Mouse (Mus musculus) forebrain, embryonic 11.5 days (tissue): ENCODE measurements at regions not wholly inside any gene's neighbourhood (a gene's known extent, or its start where the extent isn't known, plus 50 kb on each side); places are given as distances from the start of the nearest gene placed in this dataset.

ENCODE experiments used
- ATAC-seq: fragments of 200-750 bp; cut with Nextera tagmentation; replicated peaks from 2 replicates; pipeline ENCODE4 v1.8.0; 2017; ENCODE audit warnings: moderate TSS enrichment; ENCODE audit not compliant: low FRiP score
- DNase-seq: peaks from one replicate; pipeline ENCODE4 v3.0.0-alpha.2; 2017; ENCODE audit warnings: low spot score
- H3K27ac ChIP-seq: fragments of 300-500 bp; sonication (generic); 2 replicates; pipeline ENCODE4 v1.5.1; 2014; ENCODE audit warnings: low read depth, low read length
- H3K27me3 ChIP-seq: fragments of 300-500 bp; sonication (generic); 2 replicates; pipeline ENCODE4 v1.6.1; 2014; ENCODE audit warnings: mild to moderate bottlenecking, low read length, mixed read lengths; ENCODE audit not compliant: control insufficient read depth, insufficient read depth
- H3K36me3 ChIP-seq: fragments of 300-500 bp; sonication (generic); 2 replicates; pipeline ENCODE4 v1.6.1; 2014; ENCODE audit warnings: mild to moderate bottlenecking, low read length, moderate library complexity, mixed read lengths; ENCODE audit not compliant: control insufficient read depth, insufficient read depth
- H3K4me1 ChIP-seq: fragments of 300-500 bp; sonication (generic); replicated peaks from 2 replicates; pipeline ENCODE4 v1.6.1; 2014; ENCODE audit warnings: low read length, mixed read lengths; ENCODE audit not compliant: control insufficient read depth, insufficient read depth
- H3K4me2 ChIP-seq: fragments of 300-500 bp; sonication (generic); 2 replicates; pipeline ENCODE4 v1.6.1; 2014; ENCODE audit warnings: low read depth, mild to moderate bottlenecking, low read length, moderate library complexity, mixed read lengths; ENCODE audit not compliant: severe bottlenecking
- H3K4me3 ChIP-seq: fragments of 300-500 bp; sonication (generic); 2 replicates; pipeline ENCODE4 v1.5.1; 2014; ENCODE audit warnings: low read depth, low read length
- H3K9ac ChIP-seq: fragments of 300-500 bp; sonication (generic); 2 replicates; pipeline ENCODE4 v1.6.1; 2014; ENCODE audit warnings: low read length
- H3K9me3 ChIP-seq: fragments of 300-500 bp; sonication (generic); 2 replicates; pipeline ENCODE4 v1.6.1; 2016; ENCODE audit warnings: low read length, mixed read lengths; ENCODE audit not compliant: control insufficient read depth
- WGBS: fragments of 180-500 bp; shearing (Covaris S2); extraction: QIAGEN DNeasy Blood & Tissue Kit; methylation state at CpG from one replicate; pipeline ENCODE4 v1.1.7; 2014; 5-methylcytosine and 5-hydroxymethylcytosine counted together

DNA sequence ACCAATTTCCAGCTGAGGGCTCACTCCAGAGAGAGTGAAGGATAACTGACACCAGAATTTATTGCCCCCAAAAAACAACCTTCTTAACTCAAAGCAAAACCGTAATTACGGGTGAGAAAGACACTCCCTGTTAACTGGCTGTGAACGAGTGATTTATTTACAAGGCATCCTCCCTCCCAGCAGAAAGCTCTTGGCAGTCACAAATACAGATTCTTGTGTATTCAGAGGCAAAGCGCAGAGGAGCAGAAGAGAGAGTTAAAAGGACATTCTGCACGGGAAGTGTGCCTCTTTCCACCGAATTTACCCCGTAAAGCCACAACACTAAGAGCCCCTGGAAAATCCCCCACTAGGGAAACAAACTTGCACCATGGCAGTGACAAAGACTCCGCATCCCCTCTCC, 312.3 kb upstream of the Jarid2 start:
- H3K27me3 ChIP-seq, result no peaks in the 10 kb centered on the region
- H3K27ac ChIP-seq, result no peak overlapping the region
- ATAC-seq, result no peak
- no peaks in the 10 kb centered on the region for H3K9me3 ChIP-seq
- H3K4me1 ChIP-seq, result peaks cover 19% of the 10 kb centered on the region; the same call in 1 of the 2 replicates
- no peak for DNase-seq
- 4% methylated on average over 8 of the region's 8 CpGs for WGBS
- H3K4me3 ChIP-seq, result no peak overlapping the region
- H3K9ac ChIP-seq, result no peak overlapping the region
- H3K4me2 ChIP-seq, result peak overlapping the region; percentile 5; the same call in 1 of the 2 replicates
- H3K36me3 ChIP-seq, result no peaks in the 10 kb centered on the region

DNA sequence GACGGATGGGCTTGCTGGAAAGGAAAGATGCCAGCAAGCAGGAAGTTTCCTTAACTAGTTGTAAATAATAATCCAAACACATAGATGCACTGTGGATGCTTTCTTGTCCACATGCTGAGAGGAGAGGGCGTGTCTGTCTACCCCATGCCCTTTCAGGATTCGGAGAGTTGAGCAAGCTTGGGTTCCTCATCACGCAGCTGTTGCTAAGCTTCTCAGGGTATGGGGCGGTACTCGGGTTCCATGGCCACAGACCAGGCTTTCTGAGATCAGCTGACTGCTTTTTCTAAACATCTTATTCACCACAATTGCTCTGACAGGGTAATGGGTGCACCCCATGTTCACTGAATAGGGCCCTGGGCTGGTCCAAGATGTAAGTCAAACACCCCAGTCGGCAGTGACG, 310.2 kb upstream of the Jarid2 start:
- Histone ChIP-seq H3K9me3 (no peaks in the 10 kb centered on the region), H3K27me3 (no peaks in the 10 kb centered on the region), H3K4me1 (peaks cover 19% of the 10 kb centered on the region; the same call in 1 of the 2 replicates), H3K4me2 (no peak overlapping the region), H3K27ac (no peak overlapping the region), H3K36me3 (no peaks in the 10 kb centered on the region), H3K4me3 (no peak overlapping the region), H3K9ac (no peak overlapping the region)
- ATAC-seq, result no peak
- no peak for DNase-seq
- 75% methylated on average over 8 of the region's 8 CpGs for WGBS

DNA sequence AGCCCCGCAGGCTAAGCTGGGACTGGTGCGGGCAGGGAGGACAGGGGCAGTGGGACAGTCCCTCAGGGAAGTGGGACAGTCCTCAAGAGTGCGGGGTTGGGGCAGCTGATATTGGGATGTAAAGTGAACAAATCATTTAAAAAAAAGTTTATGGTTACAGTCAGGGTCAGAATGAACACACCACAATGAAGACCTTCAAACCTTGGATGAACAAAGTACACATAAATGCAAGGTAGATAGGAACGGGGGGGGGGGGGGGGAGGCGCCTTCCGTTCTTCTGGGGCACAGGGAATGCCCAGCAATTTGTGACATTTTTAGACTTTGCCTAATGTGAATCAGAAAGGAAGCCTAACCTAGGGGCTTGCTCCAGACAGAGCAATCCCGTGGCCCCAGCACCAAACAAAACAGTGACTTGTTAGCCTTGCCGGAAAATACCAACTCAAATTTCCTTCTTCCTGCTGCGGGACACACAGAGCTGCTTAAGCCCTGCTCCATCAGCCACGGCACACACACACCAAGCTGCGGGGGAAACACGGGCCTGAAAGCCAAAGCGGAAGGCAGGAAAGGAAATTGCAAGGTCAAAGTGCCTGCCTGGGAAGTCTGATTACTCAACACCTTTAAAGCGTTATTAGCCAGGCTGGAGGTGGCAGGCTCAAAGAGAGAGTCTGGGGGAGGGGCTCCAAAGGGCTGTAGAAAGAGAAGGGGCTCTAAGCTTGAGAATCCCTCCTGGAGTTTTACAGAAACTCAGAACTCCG, 309.6 kb upstream of the Jarid2 start:
- Histone ChIP-seq H3K4me3 (no peak overlapping the region), H3K4me2 (peak overlapping the region; percentile 29; the same call in 1 of the 2 replicates), H3K9me3 (no peaks in the 10 kb centered on the region), H3K36me3 (no peaks in the 10 kb centered on the region), H3K27me3 (no peaks in the 10 kb centered on the region), H3K27ac (no peak overlapping the region), H3K4me1 (peaks cover 19% of the 10 kb centered on the region; the same call in 1 of the 2 replicates), H3K9ac (peak overlapping the region; percentile 23; the same call in 1 of the 2 replicates)
- WGBS, result 16% methylated on average over 14 of the region's 15 CpGs
- DNase-seq (peak; percentile 71), ATAC-seq (no peak)

DNA sequence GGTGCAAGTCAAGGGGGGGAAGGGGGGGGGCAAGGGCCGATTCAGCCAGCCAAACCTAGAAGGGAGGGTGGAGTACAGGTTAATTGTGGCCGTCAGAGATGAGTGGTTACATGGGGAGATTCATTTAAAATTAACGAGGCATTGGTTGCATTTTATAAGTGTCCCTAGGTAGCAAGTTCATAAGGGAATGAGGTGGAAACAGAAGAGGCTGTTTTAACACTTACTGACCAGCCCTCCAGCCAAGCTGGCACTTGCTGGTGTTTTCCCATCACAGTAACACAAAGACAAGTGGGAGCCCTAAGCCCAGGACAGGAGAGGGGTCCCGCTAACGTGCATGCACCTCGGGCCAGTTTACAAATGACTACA, 309.1 kb upstream of the Jarid2 start:
- Histone ChIP-seq H3K36me3 (no peaks in the 10 kb centered on the region), H3K4me2 (peak overlapping the region; percentile 29; the same call in 1 of the 2 replicates), H3K9ac (peak overlapping the region; percentile 23; the same call in 1 of the 2 replicates), H3K4me3 (no peak overlapping the region), H3K27ac (no peak overlapping the region), H3K27me3 (no peaks in the 10 kb centered on the region), H3K4me1 (peaks cover 19% of the 10 kb centered on the region; the same call in 1 of the 2 replicates), H3K9me3 (no peaks in the 10 kb centered on the region)
- ATAC-seq, result no peak
- no peak for DNase-seq
- WGBS, result 27% methylated on average over 6 of the region's 6 CpGs

DNA sequence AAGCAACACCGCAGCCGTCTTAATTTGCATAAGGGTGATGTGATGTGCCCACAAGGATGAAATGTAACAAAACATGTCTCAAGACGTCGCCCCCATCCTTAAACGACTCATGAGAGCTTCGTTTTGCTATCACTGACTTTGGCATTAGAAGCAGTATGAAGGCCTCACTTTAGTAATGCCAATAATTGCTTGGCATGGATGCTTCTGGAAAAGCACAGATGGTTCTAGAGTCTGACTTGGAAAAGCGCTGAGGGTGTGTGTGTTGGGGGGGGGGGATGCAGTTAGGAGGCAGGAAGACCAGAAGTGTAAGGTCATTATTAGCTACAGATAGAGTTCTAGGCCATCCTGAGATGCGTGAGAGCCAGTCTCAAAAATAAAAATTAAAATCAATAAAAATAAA, 308.3 kb upstream of the Jarid2 start:
- H3K4me1 ChIP-seq, result peaks cover 19% of the 10 kb centered on the region; the same call in 1 of the 2 replicates
- no peak overlapping the region for H3K4me3 ChIP-seq
- 94% methylated on average over 8 of the region's 8 CpGs for WGBS
- H3K27me3 ChIP-seq, result no peaks in the 10 kb centered on the region
- DNase-seq, result no peak
- ATAC-seq, result no peak
- no peak overlapping the region for H3K27ac ChIP-seq
- H3K9ac ChIP-seq, result no peak overlapping the region
- no peaks in the 10 kb centered on the region for H3K36me3 ChIP-seq
- H3K4me2 ChIP-seq, result no peak overlapping the region
- no peaks in the 10 kb centered on the region for H3K9me3 ChIP-seq

DNA sequence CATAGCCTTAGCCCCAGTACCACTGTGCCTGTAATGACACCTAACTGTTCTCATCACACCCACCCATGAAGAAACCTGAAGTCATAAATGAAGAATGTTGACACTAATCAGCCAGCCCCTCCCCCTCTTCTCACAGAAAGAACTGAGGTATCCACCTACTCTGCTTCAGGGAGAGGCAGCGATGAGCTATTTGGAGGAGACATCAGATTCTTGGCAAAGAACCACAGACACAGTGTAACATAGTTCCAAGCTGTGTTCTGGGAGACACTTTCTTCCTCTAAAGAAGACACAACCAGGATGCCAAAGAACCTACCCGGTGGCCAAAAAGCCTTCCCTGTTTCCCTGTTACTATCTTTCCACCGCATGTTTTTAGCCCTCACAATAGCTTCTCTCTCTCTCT, 307.8 kb upstream of the Jarid2 start:
- Histone ChIP-seq H3K4me1 (peaks cover 17% of the 10 kb centered on the region; the same call in 1 of the 2 replicates), H3K27ac (no peak overlapping the region), H3K27me3 (no peaks in the 10 kb centered on the region)

DNA sequence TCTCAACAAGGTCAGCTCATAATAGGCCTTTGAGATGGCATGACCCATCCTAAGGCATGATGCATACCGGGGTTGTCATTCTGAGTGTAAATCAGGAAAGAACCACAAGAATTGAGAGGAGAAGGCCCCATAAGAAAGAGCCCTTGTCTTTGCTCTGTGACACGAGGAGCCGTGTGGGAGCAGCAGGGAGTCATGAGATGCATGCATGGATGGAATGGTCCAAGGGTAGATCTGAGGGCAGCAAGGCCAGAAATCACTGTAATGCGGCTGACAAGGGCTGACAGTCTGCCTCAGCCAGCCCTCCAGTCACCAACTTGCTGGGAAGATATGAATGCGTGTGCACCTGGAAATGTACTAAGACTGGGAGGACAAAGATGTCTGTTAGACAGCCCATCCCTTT, 307.4 kb upstream of the Jarid2 start:
- Histone ChIP-seq H3K36me3 (no peaks in the 10 kb centered on the region), H3K4me1 (peaks cover 17% of the 10 kb centered on the region; the same call in 1 of the 2 replicates), H3K9ac (no peak overlapping the region), H3K27ac (no peak overlapping the region), H3K27me3 (no peaks in the 10 kb centered on the region), H3K4me3 (no peak overlapping the region), H3K4me2 (no peak overlapping the region), H3K9me3 (no peaks in the 10 kb centered on the region)
- no peak for DNase-seq
- ATAC-seq, result no peak
- 78% methylated on average over 5 of the region's 5 CpGs for WGBS

More for the DNA sequence above, 307.8 kb upstream of the Jarid2 start:
- H3K9ac ChIP-seq, result no peak overlapping the region
- 86% methylated on average over 3 of the region's 3 CpGs for WGBS
- H3K36me3 ChIP-seq, result no peaks in the 10 kb centered on the region
- ATAC-seq (no peak), DNase-seq (no peak)
- no peaks in the 10 kb centered on the region for H3K9me3 ChIP-seq
- no peak overlapping the region for H3K4me2 ChIP-seq
- H3K4me3 ChIP-seq, result no peak overlapping the region

DNA sequence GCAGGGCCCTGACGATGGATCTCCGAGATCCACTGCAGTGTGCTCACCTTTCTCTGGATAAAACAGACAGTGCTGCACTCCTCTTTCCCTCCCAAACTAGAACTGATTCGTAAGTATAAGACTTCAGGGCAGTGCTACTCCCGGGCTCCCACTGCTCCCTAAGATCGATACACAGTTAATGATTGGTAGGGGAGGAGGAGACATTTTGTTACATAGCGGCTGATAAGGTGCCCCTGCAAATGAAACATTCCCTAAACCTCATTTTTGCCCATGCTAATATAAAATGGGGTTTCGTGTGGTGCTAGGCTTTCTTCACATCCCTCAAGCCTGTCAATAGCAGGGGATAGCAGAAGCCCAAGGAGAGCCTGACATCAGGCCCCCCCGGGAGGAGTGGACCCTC, 298.8 kb upstream of the Jarid2 start:
- Histone ChIP-seq H3K9me3 (no peaks in the 10 kb centered on the region), H3K27me3 (no peaks in the 10 kb centered on the region), H3K9ac (no peak overlapping the region), H3K36me3 (no peaks in the 10 kb centered on the region), H3K27ac (no peak overlapping the region), H3K4me3 (no peak overlapping the region), H3K4me1 (no peaks in the 10 kb centered on the region), H3K4me2 (no peak overlapping the region)
- no peak for ATAC-seq
- WGBS, result 88% methylated on average over 8 of the region's 8 CpGs
- DNase-seq, result no peak

DNA sequence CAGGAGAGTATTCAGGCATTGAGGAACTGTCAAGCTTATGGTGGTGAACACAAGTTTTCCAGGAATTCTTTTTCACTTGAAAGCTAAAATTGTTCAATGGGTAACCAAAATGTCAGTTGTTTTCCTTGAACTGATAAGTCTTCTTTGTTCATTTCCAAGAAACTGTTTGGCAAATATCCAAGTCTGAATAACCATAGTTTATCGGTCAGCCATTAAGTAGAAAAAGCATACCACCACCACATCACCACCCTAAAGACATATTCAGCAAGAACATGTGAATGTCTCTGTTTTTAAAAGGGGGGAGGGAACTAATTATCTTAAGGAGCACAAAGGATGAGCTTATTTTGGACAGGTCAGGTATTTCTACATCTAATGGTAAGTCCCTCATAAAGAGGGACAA, 291.6 kb upstream of the Jarid2 start:
- Histone ChIP-seq H3K27me3 (no peaks in the 10 kb centered on the region), H3K27ac (no peak overlapping the region), H3K4me3 (no peak overlapping the region), H3K9me3 (no peaks in the 10 kb centered on the region), H3K4me2 (no peak overlapping the region), H3K9ac (no peak overlapping the region), H3K4me1 (no peaks in the 10 kb centered on the region), H3K36me3 (no peaks in the 10 kb centered on the region)
- DNase-seq (no peak), ATAC-seq (no peak)
- 93% methylated on average over 1 of the region's 1 CpGs for WGBS
